Mouse (Mus musculus): Measurements from ENCODE around the gene Gbf1.

Gene Gbf1

DNA sequence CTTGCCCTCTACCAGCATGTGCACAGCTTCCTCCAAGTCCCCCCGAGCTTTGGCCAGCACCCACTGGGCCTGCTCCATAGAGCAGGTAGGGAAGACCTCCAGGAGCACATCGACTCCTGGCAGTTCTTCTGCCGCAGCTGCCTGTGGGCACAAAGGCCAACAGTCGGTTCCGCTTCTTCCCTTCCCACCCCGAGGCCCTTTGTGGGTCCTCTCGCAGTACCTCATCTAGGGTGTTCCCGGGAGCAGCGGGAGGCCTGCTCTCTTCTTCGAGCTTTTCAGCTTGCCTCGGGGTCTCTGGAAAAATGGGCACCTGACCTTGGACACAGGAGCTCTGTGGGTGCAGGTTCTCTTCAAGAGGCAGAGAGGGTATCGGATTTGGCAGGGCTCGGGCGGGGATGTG is 179.0 kb downstream of the Gbf1 start:
- DNase-seq = no peak

GRCm38 (mm10) chr19:46331936-46332335 is 179.6 kb downstream of the Gbf1 start:
- no peak for DNase-seq

DNA sequence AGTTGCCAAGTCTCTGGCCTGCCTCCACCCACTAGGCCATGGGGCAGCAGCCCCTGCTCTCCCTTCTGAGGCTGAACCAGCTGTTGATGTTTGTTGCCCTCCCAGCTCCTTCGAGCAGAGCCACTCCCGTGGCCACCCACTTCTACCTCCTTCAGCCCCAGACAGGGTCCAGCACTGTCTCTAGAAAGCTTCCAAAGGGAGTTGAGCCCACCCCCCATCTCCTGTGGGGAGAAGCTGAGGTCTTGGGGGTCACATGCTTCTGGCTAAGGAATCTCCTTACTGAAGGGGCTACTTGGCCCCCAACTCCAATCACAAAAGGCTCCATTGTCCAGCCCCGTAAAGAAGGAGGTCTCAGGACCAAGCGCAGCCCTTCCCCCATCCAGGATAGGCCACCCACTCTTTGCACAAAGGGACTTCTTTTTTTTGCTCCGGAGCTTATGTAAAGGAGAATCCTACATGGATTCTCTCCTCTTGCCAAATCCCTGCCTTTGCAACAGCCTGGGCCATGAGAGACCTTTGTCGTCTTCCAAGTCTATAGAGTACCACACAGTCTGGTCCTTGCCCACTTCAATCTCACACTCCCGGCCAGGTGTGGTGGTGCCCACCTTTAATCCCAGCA is 180.5 kb downstream of the Gbf1 start:
- no peak for DNase-seq

DNA sequence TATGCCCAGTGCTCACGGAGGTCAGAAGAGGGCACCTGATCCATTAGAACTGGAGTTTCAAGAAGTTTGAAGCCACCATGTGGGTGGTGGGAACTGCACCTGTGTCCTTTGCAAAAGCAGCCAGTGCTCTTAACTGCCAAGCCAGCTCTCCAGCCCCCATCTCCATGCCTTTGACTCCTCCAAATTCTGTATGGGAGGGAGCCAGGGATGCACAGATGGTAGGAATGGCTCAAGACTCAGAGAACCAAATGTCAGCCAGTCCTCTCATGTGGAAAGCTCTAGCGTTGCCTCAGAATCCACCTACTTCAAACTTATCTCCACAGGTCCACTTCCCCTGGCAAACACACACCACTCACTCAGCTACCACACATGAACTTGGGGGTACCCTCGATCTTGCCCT is 181.6 kb downstream of the Gbf1 start:
- DNase-seq = no peak
